Mouse (Mus musculus): ENCODE results near the gene Olfr750. TPM values are rescaled to one million over a fixed set of nuclear protein-coding genes. Genes with fewer than 3 reads are reported as not detected.

The Olfr750 gene
- polyA plus RNA-seq, 1 experiment from 2014 or later, result not detected

GRCm38 (mm10) chr14:51081035-51081434 is 6.8 kb upstream of the Olfr750 start:
- Histone ChIP-seq H3K27ac (ENCODE audit: low read length) (no peak overlapping the region), H3K9me3 (replicated peaks; ENCODE audit: control insufficient read depth, low read length) (no peaks in the 10 kb centered on the region), H3K27me3 (ENCODE audit: control insufficient read depth, insufficient read depth, low read length) (no peaks in the 10 kb centered on the region; the same call in 1 of the 2 replicates), H3K9ac (ENCODE audit: low read length) (no peak overlapping the region), H3K36me3 (ENCODE audit: control insufficient read depth, insufficient read depth, low read length) (no peaks in the 10 kb centered on the region), H3K4me1 (ENCODE audit: control insufficient read depth, insufficient read depth, low read length) (peaks cover 9% of the 10 kb centered on the region), H3K4me2 (ENCODE audit: low read depth, low read length) (no peak overlapping the region), H3K4me3 (replicated peaks; ENCODE audit: low read length) (no peak overlapping the region)
- peak; percentile 70; the same call in 1 of the 2 replicates for ATAC-seq (ENCODE audit: insufficient read depth, low FRiP score)
- WGBS, result 66% methylated on average over 2 of the region's 2 CpGs

DNA sequence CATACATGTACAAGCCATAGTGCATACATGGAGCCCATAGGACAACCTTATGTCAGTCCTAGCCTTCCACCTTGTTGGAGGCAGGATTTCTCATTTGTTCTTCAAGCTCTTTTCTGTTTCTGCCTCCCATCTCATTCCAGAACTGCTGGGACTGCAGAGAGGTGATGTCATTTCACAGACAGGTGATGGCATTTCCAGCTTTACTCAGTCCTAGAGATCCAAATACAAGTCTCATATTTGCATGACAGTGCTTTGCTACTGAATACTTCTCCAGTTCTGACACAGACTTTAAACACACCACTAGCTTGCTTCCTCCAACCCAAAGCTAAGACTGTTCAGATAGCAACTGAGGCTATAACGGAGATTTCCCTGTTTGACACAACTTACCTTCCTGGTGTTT is 4.9 kb upstream of the Olfr750 start:
- no peak overlapping the region for H3K9ac ChIP-seq (ENCODE audit: low read length)
- no peaks in the 10 kb centered on the region; the same call in 1 of the 2 replicates for H3K27me3 ChIP-seq (ENCODE audit: control insufficient read depth, insufficient read depth, low read length)
- 87% methylated on average over 1 of the region's 1 CpGs for WGBS
- no peak overlapping the region for H3K4me3 ChIP-seq (replicated peaks; ENCODE audit: low read length)
- H3K4me1 ChIP-seq (ENCODE audit: control insufficient read depth, insufficient read depth, low read length), result peaks cover 9% of the 10 kb centered on the region
- no peaks in the 10 kb centered on the region for H3K9me3 ChIP-seq (replicated peaks; ENCODE audit: control insufficient read depth, low read length)
- H3K4me2 ChIP-seq (ENCODE audit: low read depth, low read length), result no peak overlapping the region
- no peaks in the 10 kb centered on the region for H3K36me3 ChIP-seq (ENCODE audit: control insufficient read depth, insufficient read depth, low read length)
- no peak overlapping the region for H3K27ac ChIP-seq (ENCODE audit: low read length)
- no peak for ATAC-seq (ENCODE audit: insufficient read depth, low FRiP score)

GRCm38 (mm10) chr14:51069617-51070016 is 4.6 kb downstream of the Olfr750 start:
- H3K27me3 ChIP-seq (ENCODE audit: control insufficient read depth, insufficient read depth, low read length), result no peaks in the 10 kb centered on the region
- no peak overlapping the region for H3K9ac ChIP-seq (ENCODE audit: low read length)
- H3K36me3 ChIP-seq (ENCODE audit: control insufficient read depth, insufficient read depth, low read length), result no peaks in the 10 kb centered on the region
- H3K9me3 ChIP-seq (replicated peaks; ENCODE audit: control insufficient read depth, low read length), result no peaks in the 10 kb centered on the region
- no peak overlapping the region for H3K4me3 ChIP-seq (replicated peaks; ENCODE audit: low read length)
- no peak overlapping the region for H3K27ac ChIP-seq (ENCODE audit: low read length)
- 90% methylated on average over 2 of the region's 2 CpGs for WGBS
- no peak overlapping the region for H3K4me2 ChIP-seq (ENCODE audit: low read depth, low read length)
- no peak for ATAC-seq (ENCODE audit: insufficient read depth, low FRiP score)
- peaks cover 5% of the 10 kb centered on the region; the same call in 1 of the 2 replicates for H3K4me1 ChIP-seq (ENCODE audit: control insufficient read depth, insufficient read depth, low read length)

GRCm38 (mm10) chr14:51068956-51069355 is 5.3 kb downstream of the Olfr750 start:
- WGBS, result 45% methylated on average over 5 of the region's 5 CpGs
- Histone ChIP-seq H3K4me3 (replicated peaks; ENCODE audit: low read length) (no peak overlapping the region), H3K4me1 (ENCODE audit: control insufficient read depth, insufficient read depth, low read length) (peaks cover 5% of the 10 kb centered on the region; the same call in 1 of the 2 replicates), H3K9ac (ENCODE audit: low read length) (no peak overlapping the region), H3K4me2 (ENCODE audit: low read depth, low read length) (no peak overlapping the region), H3K9me3 (replicated peaks; ENCODE audit: control insufficient read depth, low read length) (no peaks in the 10 kb centered on the region), H3K36me3 (ENCODE audit: control insufficient read depth, insufficient read depth, low read length) (no peaks in the 10 kb centered on the region), H3K27me3 (ENCODE audit: control insufficient read depth, insufficient read depth, low read length) (no peaks in the 10 kb centered on the region), H3K27ac (ENCODE audit: low read length) (0 out of 2 replicates have a peak overlapping the region, but pooled peaks have one; percentile 3)
- no peak for ATAC-seq (ENCODE audit: insufficient read depth, low FRiP score)

DNA sequence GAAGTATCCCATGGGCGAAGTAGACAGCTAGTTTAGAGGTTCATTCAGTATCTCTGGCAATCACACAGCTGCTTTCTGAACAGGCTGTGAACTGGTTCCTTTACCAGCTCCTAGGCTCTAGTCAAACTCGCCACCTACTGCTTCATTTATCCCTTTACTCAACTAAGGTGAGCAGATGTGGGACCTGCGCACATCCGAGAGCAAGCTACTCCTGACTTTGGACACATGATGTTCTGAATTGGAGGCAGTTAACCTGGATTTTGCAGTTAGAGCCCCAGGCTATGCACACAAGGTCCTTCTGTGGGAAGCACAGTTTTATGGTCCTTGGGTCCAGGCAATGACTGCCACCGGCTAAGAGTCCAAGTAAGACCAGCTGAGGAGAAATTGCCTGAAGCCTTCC is 13.5 kb downstream of the Olfr750 start:
- WGBS, result 89% methylated on average over 5 of the region's 5 CpGs
- no peaks in the 10 kb centered on the region for H3K27me3 ChIP-seq (ENCODE audit: control insufficient read depth, insufficient read depth, low read length)

DNA sequence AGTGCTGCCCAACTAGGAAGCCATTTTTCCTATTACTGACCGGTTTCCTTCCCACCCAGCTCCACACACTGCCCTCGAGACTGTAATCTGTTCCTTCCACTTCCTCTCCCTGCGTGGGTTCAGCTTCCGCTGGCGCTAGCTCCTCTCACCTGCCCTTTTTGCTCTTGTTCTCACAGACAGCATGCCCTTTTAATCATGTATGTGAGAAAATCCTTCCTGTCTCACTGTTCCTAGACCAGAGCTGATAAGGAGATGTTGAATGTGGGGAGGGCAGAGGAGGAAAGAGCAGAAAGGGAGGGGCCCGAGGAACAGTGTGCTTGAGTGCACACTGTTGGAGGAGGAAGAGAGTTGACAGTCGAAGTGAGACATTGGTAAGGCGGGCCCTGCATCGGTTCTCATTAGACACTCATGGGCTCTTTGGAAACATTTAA is 16.8 kb downstream of the Olfr750 start, which contains the start of gene Rnase12:
Rnase12 (minus strand) TSS at position 261 of the 431 bp plus-strand sequence.
- H3K4me1 ChIP-seq (ENCODE audit: control insufficient read depth, insufficient read depth, low read length), result 0 out of 2 replicates have a peak, but pooled peaks cover 4% of the 10 kb centered on the region
- H3K4me3 ChIP-seq (replicated peaks; ENCODE audit: low read length), result no peak within 1 kb of the TSS
- no peaks in the 10 kb centered on the region for H3K36me3 ChIP-seq (ENCODE audit: control insufficient read depth, insufficient read depth, low read length)
- no peaks in the 10 kb centered on the region for H3K9me3 ChIP-seq (replicated peaks; ENCODE audit: control insufficient read depth, low read length)
- WGBS, result 55% methylated on average over 9 of the region's 9 CpGs
- no peaks in the 10 kb centered on the region for H3K27me3 ChIP-seq (ENCODE audit: control insufficient read depth, insufficient read depth, low read length)
- H3K9ac ChIP-seq (ENCODE audit: low read length), result no peak within 1 kb of the TSS
- no peak within 1 kb of the TSS for H3K4me2 ChIP-seq (ENCODE audit: low read depth, low read length)
- ATAC-seq (ENCODE audit: insufficient read depth, low FRiP score), result peak; percentile 58; the same call in 1 of the 2 replicates
- no peak within 1 kb of the TSS for H3K27ac ChIP-seq (ENCODE audit: low read length)

More for the DNA sequence above, 13.5 kb downstream of the Olfr750 start:
- no peak for ATAC-seq (ENCODE audit: insufficient read depth, low FRiP score)
- H3K9me3 ChIP-seq (replicated peaks; ENCODE audit: control insufficient read depth, low read length), result no peaks in the 10 kb centered on the region
- no peaks in the 10 kb centered on the region for H3K4me1 ChIP-seq (ENCODE audit: control insufficient read depth, insufficient read depth, low read length)
- no peak overlapping the region for H3K27ac ChIP-seq (ENCODE audit: low read length)
- no peak overlapping the region for H3K4me2 ChIP-seq (ENCODE audit: low read depth, low read length)
- H3K36me3 ChIP-seq (ENCODE audit: control insufficient read depth, insufficient read depth, low read length), result no peaks in the 10 kb centered on the region
- no peak overlapping the region for H3K4me3 ChIP-seq (replicated peaks; ENCODE audit: low read length)
- H3K9ac ChIP-seq (ENCODE audit: low read length), result no peak overlapping the region

- no peak overlapping the region for H3K4me2 ChIP-seq (ENCODE audit: low read depth, low read length)
- H3K27me3 ChIP-seq (ENCODE audit: control insufficient read depth, insufficient read depth, low read length), result no peaks in the 10 kb centered on the region
- WGBS, result 70% methylated on average over 13 of the region's 13 CpGs
- no peak overlapping the region for H3K9ac ChIP-seq (ENCODE audit: low read length)
- no peak overlapping the region for H3K27ac ChIP-seq (ENCODE audit: low read length)
- H3K9me3 ChIP-seq (replicated peaks; ENCODE audit: control insufficient read depth, low read length), result no peaks in the 10 kb centered on the region
- H3K4me1 ChIP-seq (ENCODE audit: control insufficient read depth, insufficient read depth, low read length), result 0 out of 2 replicates have a peak, but pooled peaks cover 4% of the 10 kb centered on the region
- no peak for ATAC-seq (ENCODE audit: insufficient read depth, low FRiP score)
- H3K36me3 ChIP-seq (ENCODE audit: control insufficient read depth, insufficient read depth, low read length), result no peaks in the 10 kb centered on the region
- no peak overlapping the region for H3K4me3 ChIP-seq (replicated peaks; ENCODE audit: low read length)
Measured at GRCm38 (mm10) chr14:51054243-51055237, 19.7 kb downstream of the Olfr750 start.

DNA sequence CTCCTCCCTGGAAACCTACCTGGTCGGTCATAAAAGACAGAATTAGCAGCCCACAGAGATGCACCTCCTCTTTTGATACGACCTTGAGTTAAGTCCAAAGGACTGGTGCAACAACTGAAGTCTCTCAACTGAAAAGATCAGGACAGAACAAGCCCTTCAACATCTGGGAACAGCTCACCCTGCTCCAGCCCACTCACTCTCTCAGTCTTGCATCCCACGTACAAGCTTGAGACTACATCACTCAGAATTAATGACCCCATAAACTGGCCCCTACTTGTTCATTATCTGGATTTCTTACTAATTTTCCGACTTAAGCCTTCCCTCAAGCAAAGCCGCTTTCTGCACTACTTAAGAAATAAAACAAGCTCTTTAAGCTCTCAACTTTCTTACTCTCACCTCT is 21.1 kb downstream of the Olfr750 start:
- Histone ChIP-seq H3K4me3 (replicated peaks; ENCODE audit: low read length) (no peak overlapping the region), H3K9ac (ENCODE audit: low read length) (no peak overlapping the region), H3K36me3 (ENCODE audit: control insufficient read depth, insufficient read depth, low read length) (no peaks in the 10 kb centered on the region), H3K4me2 (ENCODE audit: low read depth, low read length) (no peak overlapping the region), H3K9me3 (replicated peaks; ENCODE audit: control insufficient read depth, low read length) (no peaks in the 10 kb centered on the region), H3K27me3 (ENCODE audit: control insufficient read depth, insufficient read depth, low read length) (no peaks in the 10 kb centered on the region), H3K27ac (ENCODE audit: low read length) (no peak overlapping the region), H3K4me1 (ENCODE audit: control insufficient read depth, insufficient read depth, low read length) (0 out of 2 replicates have a peak, but pooled peaks cover 4% of the 10 kb centered on the region)
- WGBS, result 71% methylated on average over 5 of the region's 5 CpGs
- ATAC-seq (ENCODE audit: insufficient read depth, low FRiP score), result no peak

DNA sequence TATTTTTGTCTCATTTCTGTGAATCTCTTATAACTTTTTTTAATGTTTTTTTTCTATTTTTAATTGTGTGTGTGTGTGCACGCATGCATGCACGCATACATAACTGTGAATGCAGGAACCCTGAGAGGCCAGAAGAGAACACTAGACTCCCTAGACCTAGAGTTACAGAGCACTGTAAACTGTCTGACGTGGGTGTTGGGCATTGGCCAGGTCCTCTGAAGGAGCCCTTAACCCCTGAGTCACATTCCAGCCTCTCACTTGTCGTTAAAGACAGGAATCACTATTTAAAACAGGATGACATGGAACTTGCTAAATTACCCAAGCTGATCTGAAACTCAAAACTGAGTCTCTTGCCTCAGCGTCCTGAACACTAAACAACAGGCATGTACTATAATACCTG is 22.3 kb downstream of the Olfr750 start:
- H3K4me3 ChIP-seq (replicated peaks; ENCODE audit: low read length), result no peak overlapping the region
- 57% methylated on average over 5 of the region's 5 CpGs for WGBS
- no peaks in the 10 kb centered on the region for H3K9me3 ChIP-seq (replicated peaks; ENCODE audit: control insufficient read depth, low read length)
- ATAC-seq (ENCODE audit: insufficient read depth, low FRiP score), result no peak
- H3K4me2 ChIP-seq (ENCODE audit: low read depth, low read length), result no peak overlapping the region
- no peaks in the 10 kb centered on the region for H3K36me3 ChIP-seq (ENCODE audit: control insufficient read depth, insufficient read depth, low read length)
- no peak overlapping the region for H3K27ac ChIP-seq (ENCODE audit: low read length)
- H3K4me1 ChIP-seq (ENCODE audit: control insufficient read depth, insufficient read depth, low read length), result 0 out of 2 replicates have a peak, but pooled peaks cover 4% of the 10 kb centered on the region
- H3K9ac ChIP-seq (ENCODE audit: low read length), result no peak overlapping the region
- H3K27me3 ChIP-seq (ENCODE audit: control insufficient read depth, insufficient read depth, low read length), result no peaks in the 10 kb centered on the region

Measured in stomach, embryonic 16.5 days (tissue).